Mouse (Mus musculus): ENCODE measurements at regions not wholly inside any gene's neighbourhood (a gene's known extent, or its start where the extent isn't known, plus 50 kb on each side); places are given as distances from the start of the nearest gene placed in this dataset.

- TF ChIP-seq POLR2A (IDR thresholded peaks at IDR 0.05; ENCODE audit: low read depth, low read length) (no peak), CTCF (IDR thresholded peaks at IDR 0.05; ENCODE audit: extremely low read depth, insufficient read length, insufficient replicate concordance, low read depth, low read length) (no peak)
- no peaks in the 10 kb centered on the region for H3K4me1 ChIP-seq (ENCODE audit: control insufficient read depth, insufficient read depth, insufficient read length, low read length)
- H3K27me3 ChIP-seq (ENCODE audit: control insufficient read depth, insufficient read depth, low read length): no peaks in the 10 kb centered on the region
- WGBS: 77% methylated on average over 8 of the region's 8 CpGs
- no peaks in the 10 kb centered on the region for H3K36me3 ChIP-seq (ENCODE audit: control insufficient read depth, insufficient read depth, low read length)
- no peak overlapping the region for H3K4me3 ChIP-seq (ENCODE audit: low read depth, low read length)
- no peak overlapping the region for H3K27ac ChIP-seq (ENCODE audit: insufficient read depth, low read depth, low read length)
Observed at GRCm38 (mm10) chr15:62221024-62221819, 1298.4 kb upstream of the A1bg start.

GRCm38 (mm10) chr15:62220620-62221019, 1297.8 kb upstream of the A1bg start:
- Histone ChIP-seq H3K4me3 (ENCODE audit: low read depth, low read length) (no peak overlapping the region), H3K36me3 (ENCODE audit: control insufficient read depth, insufficient read depth, low read length) (no peaks in the 10 kb centered on the region), H3K27me3 (ENCODE audit: control insufficient read depth, insufficient read depth, low read length) (no peaks in the 10 kb centered on the region), H3K4me1 (ENCODE audit: control insufficient read depth, insufficient read depth, insufficient read length, low read length) (no peaks in the 10 kb centered on the region), H3K27ac (ENCODE audit: insufficient read depth, low read depth, low read length) (no peak overlapping the region)
- no peak for TF ChIP-seq CTCF (IDR thresholded peaks at IDR 0.05; ENCODE audit: extremely low read depth, insufficient read length, insufficient replicate concordance, low read depth, low read length)
- TF ChIP-seq POLR2A (IDR thresholded peaks at IDR 0.05; ENCODE audit: low read depth, low read length): no peak
- 91% methylated on average over 3 of the region's 3 CpGs for WGBS

GRCm38 (mm10) chr15:62219934-62220540, 1297.2 kb upstream of the A1bg start:
- Histone ChIP-seq H3K27me3 (ENCODE audit: control insufficient read depth, insufficient read depth, low read length) (no peaks in the 10 kb centered on the region), H3K4me1 (ENCODE audit: control insufficient read depth, insufficient read depth, insufficient read length, low read length) (no peaks in the 10 kb centered on the region), H3K27ac (ENCODE audit: insufficient read depth, low read depth, low read length) (no peak overlapping the region), H3K36me3 (ENCODE audit: control insufficient read depth, insufficient read depth, low read length) (no peaks in the 10 kb centered on the region), H3K4me3 (ENCODE audit: low read depth, low read length) (no peak overlapping the region)
- WGBS: 94% methylated on average over 9 of the region's 9 CpGs
- TF ChIP-seq POLR2A (IDR thresholded peaks at IDR 0.05; ENCODE audit: low read depth, low read length) (no peak), CTCF (IDR thresholded peaks at IDR 0.05; ENCODE audit: extremely low read depth, insufficient read length, insufficient replicate concordance, low read depth, low read length) (no peak)

GRCm38 (mm10) chr15:62218346-62219080, 1295.7 kb upstream of the A1bg start:
- Histone ChIP-seq H3K4me3 (ENCODE audit: low read depth, low read length) (no peak overlapping the region), H3K27ac (ENCODE audit: insufficient read depth, low read depth, low read length) (no peak overlapping the region), H3K36me3 (ENCODE audit: control insufficient read depth, insufficient read depth, low read length) (no peaks in the 10 kb centered on the region), H3K27me3 (ENCODE audit: control insufficient read depth, insufficient read depth, low read length) (no peaks in the 10 kb centered on the region), H3K4me1 (ENCODE audit: control insufficient read depth, insufficient read depth, insufficient read length, low read length) (no peaks in the 10 kb centered on the region)
- WGBS: 93% methylated on average over 21 of the region's 21 CpGs
- no peak for TF ChIP-seq POLR2A (IDR thresholded peaks at IDR 0.05; ENCODE audit: low read depth, low read length)
- no peak for TF ChIP-seq CTCF (IDR thresholded peaks at IDR 0.05; ENCODE audit: extremely low read depth, insufficient read length, insufficient replicate concordance, low read depth, low read length)

DNA sequence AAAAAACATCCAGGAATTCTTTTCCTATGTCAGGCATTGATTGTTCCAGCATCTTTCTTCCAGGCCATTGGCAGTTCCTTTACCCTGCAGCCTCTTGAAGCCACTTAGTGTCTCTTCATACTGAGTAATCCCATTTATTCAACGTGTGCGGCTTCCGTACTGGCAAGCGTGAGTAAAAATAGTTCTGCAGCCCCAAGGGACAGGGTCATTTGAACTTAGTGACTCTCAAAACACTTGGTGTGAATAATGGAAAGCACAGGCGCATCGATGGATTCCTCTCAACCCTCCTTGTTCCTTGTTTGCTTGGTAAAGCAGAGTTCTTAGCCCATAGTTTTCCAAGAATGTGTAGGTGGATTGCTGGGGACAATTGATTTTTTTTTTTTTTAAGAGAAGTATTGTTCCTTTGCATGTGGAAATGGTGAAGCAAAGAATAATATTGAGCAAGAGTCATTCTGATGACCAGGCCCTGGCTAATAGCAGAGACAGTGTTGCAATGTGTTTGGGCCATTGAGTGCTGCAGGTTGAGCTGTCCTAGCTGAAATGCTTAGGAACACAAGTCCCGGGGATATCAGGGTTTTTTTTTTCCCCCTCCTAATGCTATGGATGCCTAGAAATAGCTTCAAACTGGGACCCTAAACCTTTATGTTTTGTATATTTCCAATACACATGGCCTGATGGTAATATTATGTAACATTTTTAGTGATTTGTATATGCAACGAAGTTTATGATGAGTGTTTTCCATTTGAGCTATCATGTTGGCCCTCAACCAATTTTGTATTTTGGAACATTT, 1294.1 kb upstream of the A1bg start:
- Histone ChIP-seq H3K4me1 (ENCODE audit: control insufficient read depth, insufficient read depth, insufficient read length, low read length) (peaks cover 4% of the 10 kb centered on the region), H3K36me3 (ENCODE audit: control insufficient read depth, insufficient read depth, low read length) (no peaks in the 10 kb centered on the region), H3K27me3 (ENCODE audit: control insufficient read depth, insufficient read depth, low read length) (no peaks in the 10 kb centered on the region), H3K4me3 (ENCODE audit: low read depth, low read length) (no peak overlapping the region), H3K27ac (ENCODE audit: insufficient read depth, low read depth, low read length) (no peak overlapping the region)
- no peak for TF ChIP-seq POLR2A (IDR thresholded peaks at IDR 0.05; ENCODE audit: low read depth, low read length)
- no peak for TF ChIP-seq CTCF (IDR thresholded peaks at IDR 0.05; ENCODE audit: extremely low read depth, insufficient read length, insufficient replicate concordance, low read depth, low read length)
- WGBS: 84% methylated on average over 8 of the region's 8 CpGs

- TF ChIP-seq POLR2A (IDR thresholded peaks at IDR 0.05; ENCODE audit: low read depth, low read length) (no peak), CTCF (IDR thresholded peaks at IDR 0.05; ENCODE audit: extremely low read depth, insufficient read length, insufficient replicate concordance, low read depth, low read length) (no peak)
- Histone ChIP-seq H3K4me3 (ENCODE audit: low read depth, low read length) (no peak overlapping the region), H3K36me3 (ENCODE audit: control insufficient read depth, insufficient read depth, low read length) (no peaks in the 10 kb centered on the region), H3K4me1 (ENCODE audit: control insufficient read depth, insufficient read depth, insufficient read length, low read length) (peaks cover 4% of the 10 kb centered on the region), H3K27me3 (ENCODE audit: control insufficient read depth, insufficient read depth, low read length) (no peaks in the 10 kb centered on the region), H3K27ac (ENCODE audit: insufficient read depth, low read depth, low read length) (no peak overlapping the region)
- WGBS: 71% methylated on average over 8 of the region's 8 CpGs
Observed at GRCm38 (mm10) chr15:62215616-62216398, 1293.0 kb upstream of the A1bg start.

Measured in small intestine, adult 2 months (tissue).